Mouse (Mus musculus) limb, embryonic 15.5 days (tissue): Measurements from ENCODE around the gene Hras. TPM values are rescaled to one million over a fixed set of nuclear protein-coding genes. Genes with fewer than 3 reads are reported as not detected.
A peak's percentile ranks its signal among the peaks of the same experiment; 100 is the strongest.

Source experiments
- ATAC-seq: fragments of 200-750 bp; cut with Nextera tagmentation; 2 replicates; pipeline ENCODE4 v1.8.0; 2017; ENCODE audit warnings: low read depth, moderate TSS enrichment; ENCODE audit not compliant: insufficient number of reproducible peaks, low FRiP score, low TSS enrichment
- H3K27ac ChIP-seq: fragments of 300-500 bp; sonication (generic); 2 replicates; pipeline ENCODE4 v1.5.1; 2015; ENCODE audit warnings: moderate library complexity, mild to moderate bottlenecking, inconsistent platforms
- H3K27me3 ChIP-seq: fragments of 300-500 bp; sonication (generic); 2 replicates; pipeline ENCODE4 v1.6.1; 2015; ENCODE audit warnings: inconsistent platforms
- H3K36me3 ChIP-seq: fragments of 300-500 bp; sonication (generic); 2 replicates; pipeline ENCODE4 v1.6.1; 2015; ENCODE audit warnings: inconsistent platforms
- H3K4me1 ChIP-seq: fragments of 300-500 bp; sonication (generic); 2 replicates; pipeline ENCODE4 v1.6.1; 2015; ENCODE audit warnings: inconsistent platforms
- H3K4me2 ChIP-seq: fragments of 300-500 bp; sonication (generic); 2 replicates; pipeline ENCODE4 v1.6.1; 2015; ENCODE audit warnings: mild to moderate bottlenecking, inconsistent platforms
- H3K4me3 ChIP-seq: fragments of 300-500 bp; sonication (generic); 2 replicates; pipeline ENCODE4 v1.5.1; 2015; ENCODE audit warnings: mild to moderate bottlenecking, inconsistent platforms
- H3K9ac ChIP-seq: fragments of 300-500 bp; sonication (generic); 2 replicates; pipeline ENCODE4 v1.6.1; 2015; ENCODE audit warnings: inconsistent platforms
- H3K9me3 ChIP-seq: fragments of 300-500 bp; sonication (generic); 2 replicates; pipeline ENCODE4 v1.6.1; 2016; ENCODE audit warnings: inconsistent platforms
- WGBS: fragments of 180-500 bp; shearing (Covaris S2); methylation state at CpG from one replicate; pipeline ENCODE4 v1.1.7; 2015; 5-methylcytosine and 5-hydroxymethylcytosine counted together
- microRNA counts: library from miRNA; unstranded; fragments of <30 nt; microRNA quantifications from one replicate; lab custom pipeline; 2016
- microRNA-seq: library from miRNA; unstranded; fragments of <30 nt; microRNA quantifications from one replicate; pipeline ENCODE4, GENCODE M21; 2016
- polyA plus RNA-seq: library from polyadenylated mRNA; unstranded; fragments of >200 nt; fragmentation: Nextera tagmentation; extraction: Ambion mirVana; gene quantifications from 2 replicates; pipeline ENCODE4 v1.2.1, GENCODE M21; 2015

Hras gene
- polyA plus RNA-seq, 1 experiment from 2014 or later, result 165 TPM

DNA sequence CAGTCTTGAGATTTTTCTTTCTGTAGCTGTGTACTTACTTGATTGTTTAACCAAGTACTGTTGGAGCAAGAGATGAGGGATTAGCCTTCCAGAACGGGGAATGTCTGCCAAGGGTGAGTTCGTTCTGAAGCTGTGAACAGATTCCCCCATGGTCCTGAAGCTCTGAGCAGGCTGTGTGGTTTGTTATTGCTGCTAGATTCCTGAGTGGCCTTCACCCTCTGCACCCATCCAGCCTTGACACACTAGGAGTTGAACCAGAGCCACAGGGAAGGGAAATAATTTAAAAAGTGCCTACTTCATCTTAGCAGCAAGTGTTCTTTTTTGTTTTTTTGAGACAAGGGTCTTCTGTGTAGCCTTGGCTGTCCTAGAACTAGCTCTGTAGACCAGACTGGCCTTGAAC is 49.9 kb downstream of the Hras start:
- H3K27me3 ChIP-seq, result no peaks in the 10 kb centered on the region
- 85% methylated on average over 2 of the region's 2 CpGs for whole genome bisulfite sequencing
- no peak for ATAC-seq

DNA sequence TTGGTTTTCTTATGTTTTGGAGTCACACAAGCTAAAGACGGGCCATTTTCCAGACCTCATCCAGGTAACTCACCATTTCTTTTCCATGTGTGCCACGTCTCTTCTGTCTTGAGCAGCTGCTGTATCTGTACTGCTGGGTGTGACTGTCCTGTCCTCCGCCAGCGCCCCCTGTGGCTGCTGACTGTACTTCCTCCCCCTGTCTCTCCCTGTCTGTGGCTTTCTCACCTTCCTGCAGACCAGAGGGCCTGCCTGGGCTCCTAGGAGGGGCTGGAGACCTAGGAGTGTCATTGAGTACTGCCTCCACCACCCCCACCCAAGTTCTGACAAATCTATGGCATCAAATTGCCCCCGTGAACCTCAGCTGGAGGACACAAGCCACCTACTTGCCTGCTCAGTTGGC is 50.7 kb downstream of the Hras start:
- H3K27ac ChIP-seq, result no peak overlapping the region
- H3K4me2 ChIP-seq, result no peak overlapping the region
- 53% methylated on average over 5 of the region's 5 CpGs for WGBS
- no peaks in the 10 kb centered on the region for H3K4me1 ChIP-seq
- no peak overlapping the region for H3K4me3 ChIP-seq
- H3K27me3 ChIP-seq, result no peaks in the 10 kb centered on the region
- no peak for ATAC-seq
- H3K36me3 ChIP-seq, result peaks cover 34% of the 10 kb centered on the region; the same call in 1 of the 2 replicates
- no peak overlapping the region for H3K9ac ChIP-seq
- no peaks in the 10 kb centered on the region for H3K9me3 ChIP-seq

More for the DNA sequence above, 49.9 kb downstream of the Hras start:
- no peak overlapping the region for H3K27ac ChIP-seq
- no peaks in the 10 kb centered on the region for H3K9me3 ChIP-seq
- no peak overlapping the region for H3K4me2 ChIP-seq
- H3K36me3 ChIP-seq, result peaks cover 30% of the 10 kb centered on the region; the same call in 1 of the 2 replicates
- no peak overlapping the region for H3K9ac ChIP-seq
- H3K4me3 ChIP-seq, result no peak overlapping the region
- H3K4me1 ChIP-seq, result no peaks in the 10 kb centered on the region

DNA sequence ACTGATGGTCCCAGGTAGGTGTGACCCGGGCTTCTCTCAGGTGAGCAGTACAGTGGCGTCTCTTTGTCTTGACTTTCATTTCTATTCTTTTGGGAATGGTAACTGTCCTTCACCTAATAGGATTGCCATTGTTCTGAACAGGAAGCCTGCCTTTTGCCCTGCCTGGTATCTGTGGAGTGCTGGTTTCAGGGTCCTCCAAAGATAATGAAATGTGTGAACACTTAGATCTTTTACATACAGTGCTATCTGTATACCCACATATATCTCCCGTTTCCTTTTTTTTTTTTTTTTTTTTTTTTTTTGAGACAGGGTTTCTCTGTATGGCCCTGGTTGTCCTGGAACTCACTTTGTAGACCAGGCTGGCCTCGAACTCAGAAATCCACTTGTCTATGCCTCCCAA is 52.5 kb downstream of the Hras start:
- Histone ChIP-seq H3K4me1 (no peaks in the 10 kb centered on the region), H3K9me3 (no peaks in the 10 kb centered on the region), H3K36me3 (peaks cover 40% of the 10 kb centered on the region), H3K27ac (no peak overlapping the region), H3K4me3 (no peak overlapping the region), H3K27me3 (no peaks in the 10 kb centered on the region), H3K4me2 (no peak overlapping the region), H3K9ac (no peak overlapping the region)
- no peak for ATAC-seq
- 95% methylated on average over 4 of the region's 4 CpGs for WGBS

MicroRNAs encoded within 50 kb of the gene (microRNA counts, 519-probe panel; counts per million panel counts)
- 3,548 counts per million, percentile 84 among the panel's probes with 10 or more counts for microRNA mmu-miR-210 (lab: Ali Mortazavi, UCI)

Small RNA genes lying within 50 kb of the gene (microRNA-seq; reads per million reads assigned to microRNA genes)
- gene Mir210, result 945 reads per million, percentile 74 among the genes with 10 or more reads in this experiment

Other genes with a start within 250 kb of the Hras start
- gene Ifitm5, start 243.7 kb downstream of the Hras start, polyA plus RNA-seq, result 46.1 and 62.9 TPM in 2 replicates
- 0.47 TPM in 1 of 2 replicates, not detected in the other for gene Gm45717, start 238.1 kb downstream of the Hras start, polyA plus RNA-seq
- gene Ifitm2, start 238.0 kb downstream of the Hras start, polyA plus RNA-seq, result 1,488 and 1,547 TPM in 2 replicates
- gene Ifitm1, start 226.8 kb downstream of the Hras start, polyA plus RNA-seq, result 71.7 and 74.6 TPM in 2 replicates
- 217 and 218 TPM in 2 replicates for gene Ifitm3, start 183.2 kb downstream of the Hras start, polyA plus RNA-seq
- 1.0 and 1.3 TPM in 2 replicates for gene Ifitm6, start 176.1 kb downstream of the Hras start, polyA plus RNA-seq
- gene Gm17387, start 164.9 kb downstream of the Hras start, polyA plus RNA-seq, result not detected in 2 replicates
- 9.9 and 12.1 TPM in 2 replicates for gene B4galnt4, start 132.9 kb downstream of the Hras start, polyA plus RNA-seq
- 150 and 151 TPM in 2 replicates for gene Pkp3, start 115.8 kb downstream of the Hras start, polyA plus RNA-seq
- 3.3 and 3.8 TPM in 2 replicates for gene Sigirr, start 93.4 kb downstream of the Hras start, polyA plus RNA-seq
- 23.4 and 24.1 TPM in 2 replicates for gene Ano9, start 76.2 kb downstream of the Hras start, polyA plus RNA-seq
- 69.4 and 70.0 TPM in 2 replicates for gene Ptdss2, start 71.6 kb downstream of the Hras start, polyA plus RNA-seq
- gene Rnh1, start 21.1 kb downstream of the Hras start, polyA plus RNA-seq, result 279 and 294 TPM in 2 replicates
- 8.0 and 9.0 TPM in 2 replicates for gene Lrrc56, start 152 bp upstream of the Hras start, polyA plus RNA-seq
- gene Lmntd2, start 20.1 kb upstream of the Hras start, polyA plus RNA-seq, result 1.7 and 2.2 TPM in 2 replicates
- gene Rassf7, start 21.9 kb upstream of the Hras start, polyA plus RNA-seq, result 56.1 and 58.6 TPM in 2 replicates
- 64.3 and 68.9 TPM in 2 replicates for gene Phrf1, start 34.8 kb upstream of the Hras start, polyA plus RNA-seq
- 3.1 and 3.4 TPM in 2 replicates for gene Irf7, start 72.5 kb upstream of the Hras start, polyA plus RNA-seq
- 0.19 and 0.29 TPM in 2 replicates for gene Cdhr5, start 82.8 kb upstream of the Hras start, polyA plus RNA-seq
- gene Sct, start 85.1 kb upstream of the Hras start, polyA plus RNA-seq, result 11.3 and 16.5 TPM in 2 replicates
- gene Drd4, start 98.0 kb upstream of the Hras start, polyA plus RNA-seq, result 1.5 TPM in 2 replicates
- 68.6 and 70.8 TPM in 2 replicates for gene Deaf1, start 133.7 kb upstream of the Hras start, polyA plus RNA-seq
- 35.9 and 38.5 TPM in 2 replicates for gene Tmem80, start 133.7 kb upstream of the Hras start, polyA plus RNA-seq
- 42.7 and 43.9 TPM in 2 replicates for gene Eps8l2, start 144.9 kb upstream of the Hras start, polyA plus RNA-seq
- gene Taldo1, start 198.2 kb upstream of the Hras start, polyA plus RNA-seq, result 272 and 290 TPM in 2 replicates
- gene Gatd1, start 220.1 kb upstream of the Hras start, polyA plus RNA-seq, result 62.8 and 62.9 TPM in 2 replicates
- gene Cend1, start 235.5 kb upstream of the Hras start, polyA plus RNA-seq, result 1.1 and 1.9 TPM in 2 replicates
- 28.8 and 29.5 TPM in 2 replicates for gene Slc25a22, start 243.9 kb upstream of the Hras start, polyA plus RNA-seq